Mouse (Mus musculus) ES-E14 (cell line): ENCODE results near the gene Ttn.

Source experiments
- CHD2 ChIP-seq: IDR thresholded peaks from 2 replicates; pipeline ENCODE4 v1.6.1; 2014; ENCODE audit warnings: mild to moderate bottlenecking, low read depth, low read length, inconsistent platforms
- HCFC1 ChIP-seq: IDR thresholded peaks from 2 replicates; pipeline ENCODE4 v1.6.1; 2012; ENCODE audit warnings: low read length, inconsistent platforms, borderline replicate concordance; ENCODE audit not compliant: insufficient read depth

DNA sequence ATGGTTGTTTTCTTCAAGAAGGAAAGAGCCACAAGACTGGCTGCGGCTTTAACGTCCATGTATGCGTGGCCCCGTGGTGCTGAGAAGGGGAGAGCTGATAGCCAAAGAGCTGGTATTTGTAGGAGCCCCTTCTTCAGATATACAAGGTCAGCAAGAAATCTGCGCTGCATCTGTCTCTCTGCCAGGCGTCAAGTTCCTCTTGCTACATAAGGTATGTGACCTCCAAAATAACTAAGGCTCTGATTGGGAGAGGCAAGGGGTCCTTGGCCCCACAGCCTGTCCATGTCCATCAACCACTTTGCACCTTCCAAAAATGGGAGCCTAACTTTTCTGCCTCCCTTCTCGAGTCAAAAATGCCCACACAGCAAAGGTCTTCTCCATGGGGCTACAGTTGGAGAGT is 175.1 kb downstream of the Ttn start:
- TF ChIP-seq HCFC1 (no peak), CHD2 (no peak)
